Mouse (Mus musculus) MEL (cell line): ENCODE data around the gene Smg6.

Experiments used
- CHD1 ChIP-seq: IDR thresholded peaks from 2 replicates; pipeline ENCODE4 v1.6.1; 2012; ENCODE audit warnings: low read depth, mild to moderate bottlenecking, inconsistent platforms, low read length, improper control_type of control experiment
- CTCF ChIP-seq, 3 experiments: IDR thresholded peaks in 2 of 3; conservative IDR thresholded peaks in 1 of 3; 2 replicates each; pipeline ENCODE4 v1.5.1; 2011 to 2012; ENCODE audit warnings: low read length in 3 of 3, low read depth in 2 of 3, mild to moderate bottlenecking in 2 of 3, improper control_type of control experiment in 1 of 3, inconsistent platforms in 1 of 3, mixed read lengths in 1 of 3, moderate library complexity in 1 of 3; ENCODE audit not compliant: control insufficient read depth in 1 of 3, insufficient read depth in 1 of 3, poor library complexity in 1 of 3, severe bottlenecking in 1 of 3
- JUND ChIP-seq: IDR thresholded peaks from 2 replicates; pipeline ENCODE4 v1.6.1; 2011; ENCODE audit warnings: low read depth, mild to moderate bottlenecking, improper control_type of control experiment, low read length
- NELFE ChIP-seq: IDR thresholded peaks from 2 replicates; pipeline ENCODE4 v1.6.1; 2011; ENCODE audit warnings: low read depth, low read length, improper control_type of control experiment
- POLR2A ChIP-seq, 2 experiments: IDR thresholded peaks; 2 replicates each; pipeline ENCODE4 v1.6.1; 2011 to 2012; ENCODE audit warnings: low read length in 2 of 2, mild to moderate bottlenecking in 2 of 2, control low read depth in 1 of 2, improper control_type of control experiment in 1 of 2, low read depth in 1 of 2, moderate library complexity in 1 of 2; ENCODE audit not compliant: control insufficient read depth in 1 of 2, insufficient read depth in 1 of 2, poor library complexity in 1 of 2
- ZMIZ1 ChIP-seq: IDR thresholded peaks from 2 replicates; pipeline ENCODE4 v1.6.1; 2012; ENCODE audit warnings: low read depth, mild to moderate bottlenecking, inconsistent platforms, low read length, improper control_type of control experiment, moderate library complexity

- TF ChIP-seq CTCF (IDR thresholded peaks at IDR 0.05 in 2 of 3, conservative IDR thresholded peaks at IDR 0.05 in 1 of 3; ENCODE audit: control insufficient read depth in 1 of 3, insufficient read depth in 1 of 3, low read depth in 2 of 3, low read length in 3 of 3, poor library complexity in 1 of 3, severe bottlenecking in 1 of 3) (peak; percentile 73 to 100 (median 97); a peak in 5 of 6 replicates), POLR2A (IDR thresholded peaks at IDR 0.05; ENCODE audit: control insufficient read depth in 1 of 2, insufficient read depth in 1 of 2, low read depth in 1 of 2, low read length in 2 of 2, poor library complexity in 1 of 2) (peak; percentile 53 to 74; a peak in 3 of 4 replicates), CHD1 (0 out of 2 replicates have a peak, but pooled peaks have one; percentile 61), JUND (no peak), NELFE (peak; percentile 63), ZMIZ1 (no peak)
These were observed 243.2 kb downstream of the Smg6 start for GRCm38 (mm10) chr11:75168590-75169361.
